Mouse (Mus musculus) embryonic fibroblast, embryonic 13.5 days (primary cell): ENCODE data around the gene Gm20792. TPM values are rescaled to one million over a fixed set of nuclear protein-coding genes. Genes with fewer than 3 reads are reported as not detected.
"Not testable (repeated sequence)": the region's sequence is repeated elsewhere in the genome, so short reads cannot be mapped to it uniquely, and the experiment has no call there.

Experiments
- H3K27ac ChIP-seq: 2 replicates; pipeline ENCODE4 v1.5.1; 2012; ENCODE audit warnings: low read length, control low read depth, inconsistent platforms; ENCODE audit not compliant: insufficient read depth
- H3K4me1 ChIP-seq: 2 replicates; pipeline ENCODE4 v1.6.1; 2011; ENCODE audit warnings: low read length; ENCODE audit not compliant: control insufficient read depth, insufficient read depth
- H3K4me3 ChIP-seq: 2 replicates; pipeline ENCODE4 v1.5.1; 2011; ENCODE audit warnings: mild to moderate bottlenecking, control low read depth, low read length; ENCODE audit not compliant: insufficient read depth
- polyA plus RNA-seq: library from polyadenylated mRNA; stranded (reverse); fragments of >200 nt; gene quantifications from 2 replicates; pipeline ENCODE4 v1.2.4, GENCODE M21; 2011; ENCODE audit warnings: low read depth; ENCODE audit not compliant: missing spikeins, insufficient read length

Gm20792 gene
- not detected in 2 replicates for polyA plus RNA-seq

GRCm38 (mm10) chrY:48311555-48311954 lies at the start of gene Gm20792:
TSS of gene Gm20792 (plus strand) at chrY:48311855.
- not testable (repeated sequence) for H3K4me3 ChIP-seq, H3K27ac ChIP-seq, H3K4me1 ChIP-seq
